ENCODE assay signal across 9 mouse cellular contexts in genomic region chr17:67355251-67355650, GRCm38 (mm10). TPM values are rescaled to one million over a fixed set of nuclear protein-coding genes. Genes with fewer than 3 reads are reported as not detected.
DNase-seq lines count a peak whose midpoint lies in the region; ATAC-seq and TF ChIP-seq lines count a peak whose summit lies in the region.
"Had no signal": no experiment of that assay in that cellular context is flagged by ENCODE, and none has a peak within 500 bp of the region (broad histone marks: within the 10 kb centered on the region; RNA-seq: fewer than 3 reads in every experiment).

No protein-coding gene starts in this region.

- TF ChIP-seq EP300 in ES-Bruce4 (IDR thresholded peaks at IDR 0.05; ENCODE audit: insufficient read depth, low read depth, low read length), result no peak

- WGBS in forebrain, postnatal 0 days, result 37% methylated on average over 5 of the region's 5 CpGs
- WGBS in midbrain, embryonic 11.5 days, result 34% methylated on average over 5 of the region's 5 CpGs

- no peaks in the 10 kb centered on the region for H3K9me3 ChIP-seq in ES-Bruce4 (replicated peaks; ENCODE audit: control insufficient read depth, insufficient read depth, low read length, poor library complexity, severe bottlenecking)
- H3K9me3 ChIP-seq in forebrain, postnatal 0 days (ENCODE audit: low read length), result no peaks in the 10 kb centered on the region
- H3K9me3 ChIP-seq in midbrain, embryonic 11.5 days (ENCODE audit: control insufficient read depth, low read length), result no peaks in the 10 kb centered on the region

- no peak for TF ChIP-seq CTCF in ES-Bruce4 (IDR thresholded peaks at IDR 0.05; ENCODE audit: low read depth, low read length)
- no peak for TF ChIP-seq CTCF in forebrain, postnatal 0 days (IDR thresholded peaks at IDR 0.05; ENCODE audit: low read depth)

- TF ChIP-seq POLR2A in ES-Bruce4 (IDR thresholded peaks at IDR 0.05; ENCODE audit: insufficient read depth, low read length), result no peak

- ATAC-seq in forebrain, postnatal 0 days, result no peak
- ATAC-seq in midbrain, embryonic 11.5 days (ENCODE audit: low FRiP score), result no peak

- H3K4me1 ChIP-seq in ES-Bruce4 (ENCODE audit: control insufficient read depth, insufficient read depth, low read length), result no peaks in the 10 kb centered on the region
- H3K4me1 ChIP-seq in forebrain, postnatal 0 days (ENCODE audit: insufficient read depth), result peaks cover 6% of the 10 kb centered on the region; the same call in 1 of the 2 replicates
- peaks cover 5% of the 10 kb centered on the region for H3K4me1 ChIP-seq in midbrain, embryonic 11.5 days (ENCODE audit: control insufficient read depth, insufficient read depth, low read length)

- no peak overlapping the region for H3K4me3 ChIP-seq in ES-Bruce4 (ENCODE audit: low read depth, low read length)
- peak overlapping the region; percentile 62; the same call in 1 of the 2 replicates for H3K4me3 ChIP-seq in forebrain, postnatal 0 days (ENCODE audit: low read depth, low read length)
- H3K4me3 ChIP-seq in midbrain, embryonic 11.5 days (ENCODE audit: low read depth, low read length), result peak overlapping the region; percentile 74; the same call in 1 of the 2 replicates
- H3K4me3 ChIP-seq: erythroblast, embryonic 14.5 days had no signal

- H3K9ac ChIP-seq in ES-Bruce4 (ENCODE audit: low read depth, poor library complexity, severe bottlenecking), result 0 out of 2 replicates have a peak overlapping the region, but pooled peaks have one; percentile 81
- H3K9ac ChIP-seq in forebrain, postnatal 0 days, result no peak overlapping the region
- H3K9ac ChIP-seq in midbrain, embryonic 11.5 days (ENCODE audit: low read length), result no peak overlapping the region

- no peak overlapping the region for H3K27ac ChIP-seq in ES-Bruce4 (ENCODE audit: insufficient read depth, low read length)
- H3K27ac ChIP-seq in forebrain, postnatal 0 days (ENCODE audit: low read depth, low read length), result no peak overlapping the region
- no peak overlapping the region for H3K27ac ChIP-seq in midbrain, embryonic 11.5 days (ENCODE audit: low read depth, low read length)

- intact Hi-C loops in heart, postnatal 10 days (cut with DNase I), result loop anchor here (2.0 to 10.0 kb wide), 2 partner anchors 158 to 310 kb away; no protein-coding TSS in a partner anchor

- H3K36me3 ChIP-seq in ES-Bruce4 (ENCODE audit: control insufficient read depth, insufficient read depth, low read length, poor library complexity, severe bottlenecking), result no peaks in the 10 kb centered on the region
- no peaks in the 10 kb centered on the region for H3K36me3 ChIP-seq in forebrain, postnatal 0 days (ENCODE audit: insufficient read depth)
- H3K36me3 ChIP-seq in midbrain, embryonic 11.5 days (ENCODE audit: control insufficient read depth, insufficient read depth, low read length), result no peaks in the 10 kb centered on the region

- H3K4me2 ChIP-seq in forebrain, postnatal 0 days (ENCODE audit: low read depth), result peak overlapping the region; percentile 93
- peak overlapping the region; percentile 97; the same call in 1 of the 2 replicates for H3K4me2 ChIP-seq in midbrain, embryonic 11.5 days

- peak; percentile 79 for DNase-seq in heart, adult 11 months
- no peak for DNase-seq in heart, postnatal 10 days
- no peak for DNase-seq in forebrain, postnatal 0 days
- peak; percentile 91 for DNase-seq in midbrain, embryonic 11.5 days (ENCODE audit: low spot score, missing footprints)
- no peak for DNase-seq in urinary bladder, postnatal 10 days (ENCODE audit: low spot score)
- no peak for DNase-seq in urinary bladder, adult 18-20 months (ENCODE audit: low spot score in 2 of 2)
- DNase-seq in kidney, adult 8-10 months, result no peak

- peaks cover 13% of the 10 kb centered on the region for H3K27me3 ChIP-seq in ES-Bruce4 (ENCODE audit: control insufficient read depth, insufficient read depth, low read length, poor library complexity, severe bottlenecking)
- H3K27me3 ChIP-seq in forebrain, postnatal 0 days (ENCODE audit: insufficient read depth, low read length), result peaks cover 6% of the 10 kb centered on the region
- peaks cover 7% of the 10 kb centered on the region for H3K27me3 ChIP-seq in midbrain, embryonic 11.5 days (ENCODE audit: control insufficient read depth, insufficient read depth, low read length)

RNA-seq across cellular contexts. Expression of gene Ptprm, which starts 1.0 kb away (rescaled TPM):
- total RNA-seq in heart, postnatal 10 days (2021), result 100 to 1,000 TPM; 132 to 133 TPM
- polyA plus RNA-seq in ES-Bruce4 (2011; ENCODE audit: insufficient read depth, insufficient read length, low read depth, missing spikeins), result 10.2 and 10.8 TPM in 2 replicates
- 26.6 and 33.2 TPM in 2 replicates for total RNA-seq in forebrain, postnatal 0 days (2014; rRNA removed)
- polyA plus RNA-seq in forebrain, postnatal 0 days (2015; fragmentation: Nextera tagmentation; extraction: Ambion mirVana), result 7.9 and 12.9 TPM in 2 replicates
- polyA plus RNA-seq in midbrain, embryonic 11.5 days (2014; fragmentation: Nextera tagmentation; extraction: Ambion mirVana), result 8.9 and 9.0 TPM in 2 replicates
- polyA plus RNA-seq: erythroblast, embryonic 14.5 days had no signal

Comparison
In these comparisons a context has a peak if more than half of its experiments do, and no peak if none do; other contexts are left out.
1. DNase-seq: peak in heart, adult 11 months (single experiment) and midbrain, embryonic 11.5 days (single experiment); none in heart, postnatal 10 days (0 of 2), forebrain, postnatal 0 days (single experiment), urinary bladder, postnatal 10 days (single experiment), urinary bladder, adult 18-20 months (0 of 2) and kidney, adult 8-10 months (0 of 2).